Mouse (Mus musculus): ENCODE results near the gene Nabp1.

Gene Nabp1

DNA sequence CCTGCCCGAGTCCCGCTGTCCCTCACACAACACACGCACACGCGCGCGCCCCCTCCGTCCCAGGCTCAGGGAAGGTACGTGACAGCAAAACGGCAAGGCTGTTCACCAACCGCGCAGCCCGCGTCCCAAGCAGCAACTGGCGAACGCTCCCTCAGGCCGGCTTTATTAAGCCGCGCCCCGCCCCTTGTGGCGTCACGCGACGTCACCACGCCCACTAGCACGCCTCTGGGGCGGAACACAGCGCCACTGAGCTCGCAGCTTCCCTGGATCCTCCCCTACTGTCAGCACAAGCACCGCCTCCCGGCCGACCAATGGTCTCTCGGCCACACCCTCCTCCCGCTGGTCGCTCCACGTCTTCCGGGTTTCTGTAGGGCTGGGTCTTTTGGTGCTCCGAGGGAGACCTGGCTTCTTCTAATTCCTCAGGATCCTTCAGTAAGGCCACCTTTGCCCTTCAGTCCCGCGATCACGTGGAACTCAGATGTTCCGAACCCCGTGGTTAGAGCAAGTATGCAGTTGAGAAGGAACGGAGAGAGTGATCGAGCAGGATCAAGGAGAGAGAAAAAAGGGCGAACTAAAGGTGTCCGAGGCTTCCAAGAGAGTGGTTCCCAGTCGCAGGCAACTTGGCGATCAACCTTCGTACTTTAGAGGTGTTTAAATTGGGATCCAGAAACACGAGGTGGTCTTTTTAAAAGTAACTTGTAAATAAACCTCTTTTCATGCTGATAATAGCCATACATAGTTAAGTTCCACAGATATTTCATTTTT lies at the start of gene Nabp1:
Gene Nabp1, minus strand, starts transcription at position 164 of the 765 bp plus-strand sequence.
- DNase-seq (ENCODE audit: low spot score): peak; percentile 99

DNA sequence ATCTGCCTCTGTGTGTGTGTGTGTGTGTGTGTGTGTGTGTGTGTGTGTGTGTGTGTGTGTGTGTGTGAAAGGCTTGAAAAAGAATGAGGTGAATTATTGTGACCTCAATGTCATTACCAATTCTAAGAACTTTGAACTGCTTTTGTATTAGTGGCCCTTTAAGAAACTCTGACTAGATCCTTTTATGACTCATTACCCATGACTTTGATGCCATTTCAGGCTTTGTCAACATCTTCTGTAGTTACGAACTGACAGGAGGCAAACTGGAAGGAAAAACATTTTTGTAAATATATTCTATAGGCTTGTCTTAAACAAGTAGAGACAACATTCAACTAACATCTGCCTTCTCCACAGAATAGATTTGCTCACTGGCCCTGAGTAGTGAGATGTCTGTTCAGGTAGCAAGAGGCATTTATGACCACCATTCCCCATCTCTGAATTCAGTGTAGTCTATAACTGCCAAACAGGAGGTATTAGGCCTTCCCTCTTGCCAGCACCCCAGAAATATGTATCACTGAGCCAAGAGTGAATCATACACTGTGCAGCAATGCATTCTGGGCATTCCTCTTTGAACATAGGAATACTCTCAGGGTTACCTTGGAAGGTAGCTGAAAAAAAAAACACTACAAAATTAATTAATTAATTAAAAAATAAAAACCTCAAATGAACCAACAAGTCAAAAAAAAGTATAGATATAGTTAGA lies 47.5 kb upstream of the Nabp1 start:
- no peak for DNase-seq (ENCODE audit: low spot score)

- no peak for DNase-seq (ENCODE audit: low spot score)
Observed at GRCm38 (mm10) chr1:51521651-51522050, 43.4 kb upstream of the Nabp1 start.

DNA sequence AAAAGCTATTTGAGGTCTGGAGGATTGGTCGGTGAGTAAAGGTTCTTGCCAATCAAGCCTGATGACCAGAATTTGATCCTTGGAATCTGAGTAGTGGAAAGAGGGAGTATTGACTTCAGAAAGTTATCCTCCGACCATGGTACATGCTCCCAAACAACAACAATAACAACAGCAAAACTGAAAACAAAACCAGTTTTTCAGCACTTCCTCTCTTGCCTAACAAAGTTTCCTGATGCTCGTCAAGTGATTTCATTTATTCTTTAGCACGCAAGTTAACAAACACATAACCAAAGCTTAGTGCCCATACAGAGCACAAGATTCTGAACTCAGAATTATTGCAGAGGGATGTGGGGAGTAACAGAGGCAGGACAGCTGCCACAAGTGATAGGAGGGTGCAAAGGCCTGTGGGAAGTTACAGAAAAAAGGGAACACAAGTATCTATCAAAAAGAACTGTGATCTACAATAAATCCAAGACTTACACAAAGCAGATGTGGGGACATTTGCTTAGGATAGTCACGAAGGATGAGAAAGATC lies 42.1 kb upstream of the Nabp1 start:
- DNase-seq (ENCODE audit: low spot score): no peak

DNA sequence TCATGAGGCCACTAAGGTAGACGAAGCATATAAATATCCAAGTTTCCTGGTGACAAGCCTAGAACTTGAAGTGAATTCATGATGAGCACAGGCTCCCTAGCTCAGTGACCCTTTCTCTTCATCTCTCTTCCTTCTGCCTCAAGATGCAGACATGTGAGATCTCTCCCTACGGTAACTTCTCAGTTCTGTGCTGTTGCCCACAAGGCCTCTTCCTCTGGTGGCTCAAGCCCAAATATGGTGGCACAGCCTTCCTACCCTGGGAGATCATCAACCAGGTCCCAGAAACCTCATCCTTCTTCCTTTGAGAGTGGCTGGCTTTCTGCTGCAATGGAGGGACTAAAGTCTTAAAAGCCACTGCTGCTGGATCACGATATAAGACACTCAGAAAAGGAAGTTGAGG lies 40.9 kb upstream of the Nabp1 start:
- no peak for DNase-seq (ENCODE audit: low spot score)

GRCm38 (mm10) chr1:51515625-51516024 lies 37.4 kb upstream of the Nabp1 start:
- DNase-seq (ENCODE audit: low spot score): no peak

DNA sequence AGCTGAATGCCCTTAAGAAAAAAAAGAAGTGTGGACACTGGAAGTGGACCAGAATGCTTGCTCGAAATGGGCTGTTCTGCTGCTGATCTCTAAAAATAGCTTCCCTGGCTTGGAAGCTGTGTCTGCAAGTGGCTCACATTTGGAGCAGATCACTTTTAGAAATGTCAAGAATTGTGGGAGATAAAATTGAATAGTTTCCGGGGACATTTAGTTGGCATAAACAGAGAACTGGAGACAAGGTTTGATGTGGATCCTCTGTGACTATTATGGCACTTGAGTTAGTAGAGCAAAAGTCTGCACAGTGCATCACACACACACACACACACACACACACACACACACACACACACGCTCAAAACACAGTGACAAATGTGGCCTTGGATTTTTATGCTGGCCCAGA lies 36.8 kb upstream of the Nabp1 start:
- DNase-seq (ENCODE audit: low spot score): no peak

GRCm38 (mm10) chr1:51514379-51514778 lies 36.2 kb upstream of the Nabp1 start:
- DNase-seq (ENCODE audit: low spot score): no peak

- no peak for DNase-seq (ENCODE audit: low spot score)
Observed at GRCm38 (mm10) chr1:51513059-51513713, 35.0 kb upstream of the Nabp1 start.

GRCm38 (mm10) chr1:51512326-51512725 lies 34.1 kb upstream of the Nabp1 start:
- no peak for DNase-seq (ENCODE audit: low spot score)

GRCm38 (mm10) chr1:51509776-51510175 lies 31.6 kb upstream of the Nabp1 start:
- no peak for DNase-seq (ENCODE audit: low spot score)

GRCm38 (mm10) chr1:51509083-51509482 lies 30.9 kb upstream of the Nabp1 start:
- no peak for DNase-seq (ENCODE audit: low spot score)

GRCm38 (mm10) chr1:51508543-51508942 lies 30.3 kb upstream of the Nabp1 start:
- DNase-seq (ENCODE audit: low spot score): no peak

- no peak for DNase-seq (ENCODE audit: low spot score)
Observed at GRCm38 (mm10) chr1:51507436-51507835, 29.2 kb upstream of the Nabp1 start.

DNA sequence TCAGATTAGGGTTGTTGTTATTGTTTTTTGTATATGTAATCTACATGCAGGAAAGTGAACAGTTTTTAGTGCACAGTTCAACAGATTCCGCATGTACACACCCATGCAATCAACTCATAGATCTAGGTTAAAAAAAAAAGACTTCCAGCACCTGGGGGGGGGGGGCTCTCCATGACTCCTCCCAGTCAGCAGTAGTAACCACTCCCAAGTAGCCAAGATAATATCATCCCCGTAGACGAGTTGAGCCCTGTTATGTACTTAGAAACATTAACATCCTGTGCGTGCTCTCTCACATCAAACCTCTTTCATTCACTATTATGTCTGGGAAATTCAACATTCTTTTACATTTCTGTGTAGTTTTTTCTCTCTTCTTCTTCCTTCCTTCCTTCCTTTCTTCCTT lies 28.0 kb upstream of the Nabp1 start:
- DNase-seq (ENCODE audit: low spot score): no peak

DNA sequence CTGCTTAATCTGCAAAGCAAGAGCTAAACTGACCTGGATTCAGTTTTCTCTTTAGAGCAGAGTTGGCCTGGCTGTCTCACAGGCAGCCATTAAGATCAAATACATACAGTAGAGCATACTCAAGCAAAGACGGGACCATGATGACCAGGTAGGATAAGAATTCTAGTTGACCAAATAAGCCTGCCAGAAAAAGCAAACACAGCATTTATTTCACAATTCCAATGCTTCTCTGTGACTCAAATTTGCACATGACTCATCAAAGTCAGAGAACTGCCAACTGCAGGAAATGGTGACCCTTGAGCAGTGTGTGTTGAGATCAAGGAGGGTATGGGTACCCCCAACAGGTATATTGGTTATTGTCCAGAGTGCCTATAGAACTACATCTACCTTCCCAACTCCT lies 27.4 kb upstream of the Nabp1 start:
- no peak for DNase-seq (ENCODE audit: low spot score)

- no peak for DNase-seq (ENCODE audit: low spot score)
Observed at GRCm38 (mm10) chr1:51503055-51503454, 24.8 kb upstream of the Nabp1 start.

- DNase-seq (ENCODE audit: low spot score): no peak
Observed at GRCm38 (mm10) chr1:51502353-51502752, 24.1 kb upstream of the Nabp1 start.

DNA sequence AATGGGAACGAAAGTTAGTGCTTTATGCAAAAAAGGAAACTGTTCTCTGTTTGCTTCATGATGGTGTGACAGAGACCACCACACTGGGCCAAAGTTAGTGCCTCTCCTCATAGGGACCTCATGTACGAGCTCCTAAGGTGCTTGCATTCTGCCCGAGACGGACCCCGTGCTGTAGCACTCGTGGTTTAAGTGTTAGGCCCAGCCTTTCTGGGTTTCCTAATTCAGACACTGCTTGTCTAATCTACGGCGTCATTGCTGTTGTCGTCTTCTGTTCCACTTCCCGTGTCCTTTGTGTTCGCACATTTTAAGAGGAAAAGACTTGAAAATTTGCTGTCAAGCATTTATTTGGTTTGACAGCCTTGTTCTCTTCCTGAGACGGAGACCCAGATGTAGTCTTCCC lies 23.0 kb upstream of the Nabp1 start:
- no peak for DNase-seq (ENCODE audit: low spot score)

- DNase-seq (ENCODE audit: low spot score): no peak
Observed at GRCm38 (mm10) chr1:51498601-51499098, 20.4 kb upstream of the Nabp1 start.

GRCm38 (mm10) chr1:51496163-51496562 lies 17.9 kb upstream of the Nabp1 start:
- no peak for DNase-seq (ENCODE audit: low spot score)

DNA sequence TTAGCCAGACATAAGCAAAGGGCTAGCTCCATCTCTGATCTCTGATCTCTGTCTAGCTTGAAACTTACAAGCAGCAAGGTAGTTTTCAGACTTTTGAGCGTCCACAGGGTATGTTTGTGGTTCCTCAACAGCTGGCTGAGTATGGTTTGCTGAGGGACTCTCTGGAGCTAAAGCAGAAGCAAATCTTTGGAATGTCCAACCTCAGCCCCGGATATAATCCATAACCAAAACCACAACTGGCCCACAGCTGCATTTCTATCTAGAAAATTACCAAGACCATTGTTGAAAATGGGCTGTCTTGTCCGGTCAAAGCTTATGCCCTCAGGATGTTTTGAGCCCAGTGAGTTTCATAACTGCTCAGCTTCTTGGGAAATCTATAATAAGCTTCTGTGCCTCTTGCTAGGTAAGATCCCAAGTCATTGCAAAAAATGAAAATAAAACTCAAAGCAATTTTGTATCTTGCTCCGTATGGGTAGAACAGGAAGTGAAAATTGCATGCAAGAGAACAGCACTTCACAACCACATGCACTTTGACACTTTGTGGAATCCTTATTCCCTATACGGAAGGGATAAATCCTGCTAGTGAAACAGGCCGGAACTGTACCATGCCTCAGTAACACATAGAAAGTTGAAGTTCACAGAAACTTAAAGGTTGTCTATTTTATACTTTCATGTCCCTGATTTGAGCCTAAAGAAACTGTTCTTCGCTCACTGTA lies 15.5 kb upstream of the Nabp1 start:
- DNase-seq (ENCODE audit: low spot score): no peak

Measured in ovary, postnatal 14 days (tissue).